Mouse (Mus musculus): ENCODE data around the gene Snx19.

DNA sequence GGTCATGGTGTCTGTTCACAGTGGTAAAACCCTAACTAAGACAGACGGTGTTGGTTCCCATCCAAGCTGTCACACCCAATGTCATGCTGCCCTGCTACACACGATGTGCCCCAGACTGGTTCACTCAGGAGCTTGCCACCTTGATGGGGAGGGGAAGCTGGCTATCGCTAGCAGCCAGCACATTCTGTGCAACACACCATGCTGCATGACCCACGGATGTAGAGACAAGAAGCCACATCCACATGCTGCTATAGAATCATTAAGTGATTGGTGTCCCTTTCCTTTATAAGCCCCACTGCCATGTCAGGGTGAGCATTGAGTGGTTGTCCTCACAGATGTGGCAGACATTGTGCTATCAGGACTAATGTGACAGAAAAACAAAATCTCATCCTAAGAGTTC is 55.2 kb downstream of the Snx19 start:
- TF ChIP-seq CTCF (IDR thresholded peaks at IDR 0.05; ENCODE audit: control insufficient read depth, insufficient read depth, insufficient read length) (no peak), MYOG (IDR thresholded peaks at IDR 0.05; ENCODE audit: control insufficient read depth, extremely low read depth, insufficient read length) (no peak), MAX (IDR thresholded peaks at IDR 0.05) (no peak), MYOD1 (IDR thresholded peaks at IDR 0.05; ENCODE audit: control insufficient read depth, insufficient read length, low read depth) (no peak), USF1 (IDR thresholded peaks at IDR 0.05; ENCODE audit: low read depth) (no peak), CEBPB (IDR thresholded peaks at IDR 0.05; ENCODE audit: low read depth) (no peak)
